Mouse (Mus musculus): ENCODE measurements around the gene Meaf6. TPM values are rescaled to one million over a fixed set of nuclear protein-coding genes. Genes with fewer than 3 reads are reported as not detected.

The Meaf6 gene
- polyA plus RNA-seq, 1 experiment = 12.7 TPM

DNA sequence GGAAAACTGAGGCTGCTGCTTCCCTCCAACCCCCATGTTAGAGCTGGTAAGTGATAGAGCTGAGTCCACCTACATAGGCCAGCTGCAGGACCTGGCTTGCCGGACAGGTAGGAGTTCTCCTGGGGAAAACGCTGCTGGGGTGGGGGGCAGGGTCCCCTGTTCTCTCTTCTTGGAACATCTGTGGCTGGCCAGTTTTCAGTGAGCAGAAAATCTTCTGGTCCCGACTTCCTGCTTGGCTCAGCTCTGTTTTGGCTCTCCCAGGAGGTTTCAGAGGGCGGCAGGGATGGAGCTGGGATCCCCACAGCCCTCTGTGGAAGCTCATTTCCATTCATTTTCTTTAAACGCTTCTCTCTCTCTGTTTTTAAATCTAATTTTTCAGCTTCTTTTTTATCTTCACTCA lies 64.5 kb downstream of the Meaf6 start:
- H3K27me3 ChIP-seq (ENCODE audit: control insufficient read depth, insufficient read depth, low read length) = no peaks in the 10 kb centered on the region
- H3K36me3 ChIP-seq (ENCODE audit: control insufficient read depth, insufficient read depth, low read length) = no peaks in the 10 kb centered on the region
- no peak overlapping the region for H3K27ac ChIP-seq (ENCODE audit: insufficient read depth, low read length)
- H3K4me3 ChIP-seq (ENCODE audit: extremely low read depth, insufficient read depth, insufficient read length) = no peak overlapping the region
- WGBS = 67% methylated on average over 5 of the region's 5 CpGs
- DNase-seq (ENCODE audit: low read depth in 1 of 2, low spot score in 2 of 2) = no peak
- H3K4me1 ChIP-seq (ENCODE audit: control insufficient read depth, insufficient read depth, insufficient read length) = no peaks in the 10 kb centered on the region
- TF ChIP-seq CTCF (IDR thresholded peaks at IDR 0.05; ENCODE audit: extremely low read depth, insufficient read depth, insufficient read length, insufficient replicate concordance) (no peak), POLR2A (IDR thresholded peaks at IDR 0.05; ENCODE audit: low read depth, low read length) (no peak)

DNA sequence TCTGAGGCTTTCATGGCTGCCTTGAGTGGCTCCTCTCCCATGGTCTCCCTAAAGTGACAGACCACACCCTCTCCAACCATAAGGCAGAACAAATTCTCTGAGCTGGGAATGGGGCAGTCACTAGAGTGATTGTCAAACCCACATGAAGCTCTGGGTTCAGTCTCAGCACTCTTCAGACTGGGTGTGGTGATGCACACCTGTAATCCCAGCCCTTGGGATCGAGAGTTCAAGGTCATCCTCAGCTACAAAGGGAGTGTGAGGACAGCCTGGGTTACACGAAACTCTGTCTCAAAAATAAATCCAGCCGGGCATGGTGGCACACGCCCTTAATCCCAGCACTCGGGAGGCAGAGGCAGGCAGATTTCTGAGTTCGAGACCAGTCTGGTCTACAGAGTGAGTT lies 67.5 kb downstream of the Meaf6 start:
- Histone ChIP-seq H3K27me3 (ENCODE audit: control insufficient read depth, insufficient read depth, low read length) (no peaks in the 10 kb centered on the region), H3K27ac (ENCODE audit: insufficient read depth, low read length) (no peak overlapping the region), H3K4me1 (ENCODE audit: control insufficient read depth, insufficient read depth, insufficient read length) (no peaks in the 10 kb centered on the region), H3K4me3 (ENCODE audit: extremely low read depth, insufficient read depth, insufficient read length) (no peak overlapping the region), H3K36me3 (ENCODE audit: control insufficient read depth, insufficient read depth, low read length) (no peaks in the 10 kb centered on the region)
- WGBS = 90% methylated on average over 6 of the region's 6 CpGs
- DNase-seq (ENCODE audit: low read depth in 1 of 2, low spot score in 2 of 2) = no peak
- TF ChIP-seq CTCF (IDR thresholded peaks at IDR 0.05; ENCODE audit: extremely low read depth, insufficient read depth, insufficient read length, insufficient replicate concordance) (no peak), POLR2A (IDR thresholded peaks at IDR 0.05; ENCODE audit: low read depth, low read length) (no peak)

DNA sequence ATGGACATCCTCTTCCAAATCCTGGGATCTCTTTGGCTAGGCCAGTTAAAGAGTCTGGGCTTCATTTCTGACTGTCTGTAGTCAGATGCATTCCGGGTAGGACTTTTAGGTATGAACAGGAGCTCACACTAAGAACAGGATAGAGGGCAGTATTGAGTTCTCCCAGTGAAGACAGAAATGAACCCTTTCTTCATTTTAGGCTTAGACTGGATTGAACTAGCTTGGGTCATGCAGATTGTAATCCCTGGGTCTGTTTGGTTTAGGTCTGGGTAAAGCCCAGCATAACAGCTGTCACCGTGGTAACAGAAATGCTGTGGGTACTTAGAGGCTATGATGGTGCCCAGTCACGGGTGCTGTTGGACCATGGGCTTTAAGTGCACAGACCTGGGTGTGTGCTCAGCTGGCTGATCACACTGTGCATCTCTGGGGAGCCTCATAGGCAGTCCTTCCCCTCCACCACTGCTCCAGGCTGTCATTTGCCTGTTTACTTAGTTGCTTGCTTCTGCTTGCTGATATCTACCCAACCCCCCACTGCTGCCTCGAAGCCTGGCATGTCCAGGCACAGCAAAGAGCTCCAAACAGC lies 68.8 kb downstream of the Meaf6 start:
- 79% methylated on average over 4 of the region's 4 CpGs for WGBS
- H3K27ac ChIP-seq (ENCODE audit: insufficient read depth, low read length) = no peak overlapping the region
- H3K27me3 ChIP-seq (ENCODE audit: control insufficient read depth, insufficient read depth, low read length) = no peaks in the 10 kb centered on the region
- H3K4me1 ChIP-seq (ENCODE audit: control insufficient read depth, insufficient read depth, insufficient read length) = no peaks in the 10 kb centered on the region
- no peak overlapping the region for H3K4me3 ChIP-seq (ENCODE audit: extremely low read depth, insufficient read depth, insufficient read length)
- no peak for DNase-seq (ENCODE audit: low read depth in 1 of 2, low spot score in 2 of 2)
- no peaks in the 10 kb centered on the region for H3K36me3 ChIP-seq (ENCODE audit: control insufficient read depth, insufficient read depth, low read length)
- TF ChIP-seq CTCF (IDR thresholded peaks at IDR 0.05; ENCODE audit: extremely low read depth, insufficient read depth, insufficient read length, insufficient replicate concordance) (no peak), POLR2A (IDR thresholded peaks at IDR 0.05; ENCODE audit: low read depth, low read length) (no peak)

DNA sequence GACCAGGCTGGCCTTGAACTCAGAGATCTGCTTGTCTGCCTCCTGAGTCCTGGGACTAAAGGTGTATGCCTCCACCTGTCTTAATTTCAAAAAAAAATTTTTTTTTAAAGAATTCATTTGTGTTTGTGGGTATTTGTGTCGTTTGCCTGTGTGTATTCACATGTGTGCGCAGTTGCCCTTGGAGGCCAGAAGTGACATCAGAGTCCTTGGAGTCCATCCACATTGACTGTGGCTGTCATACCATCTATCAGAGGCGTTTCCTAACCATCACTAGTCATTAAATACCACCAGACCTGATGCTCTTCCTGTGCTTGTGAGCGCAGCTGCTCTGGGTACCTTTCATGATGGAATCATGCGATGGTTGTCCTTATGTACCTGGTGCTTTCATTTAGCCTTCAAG lies 70.7 kb downstream of the Meaf6 start:
- WGBS = 78% methylated on average over 5 of the region's 5 CpGs
- Histone ChIP-seq H3K27ac (ENCODE audit: insufficient read depth, low read length) (no peak overlapping the region), H3K4me3 (ENCODE audit: extremely low read depth, insufficient read depth, insufficient read length) (no peak overlapping the region), H3K4me1 (ENCODE audit: control insufficient read depth, insufficient read depth, insufficient read length) (no peaks in the 10 kb centered on the region; the same call in 1 of the 2 replicates), H3K27me3 (ENCODE audit: control insufficient read depth, insufficient read depth, low read length) (no peaks in the 10 kb centered on the region), H3K36me3 (ENCODE audit: control insufficient read depth, insufficient read depth, low read length) (no peaks in the 10 kb centered on the region)
- TF ChIP-seq CTCF (IDR thresholded peaks at IDR 0.05; ENCODE audit: extremely low read depth, insufficient read depth, insufficient read length, insufficient replicate concordance) (no peak), POLR2A (IDR thresholded peaks at IDR 0.05; ENCODE audit: low read depth, low read length) (no peak)
- DNase-seq (ENCODE audit: low read depth in 1 of 2, low spot score in 2 of 2) = no peak

DNA sequence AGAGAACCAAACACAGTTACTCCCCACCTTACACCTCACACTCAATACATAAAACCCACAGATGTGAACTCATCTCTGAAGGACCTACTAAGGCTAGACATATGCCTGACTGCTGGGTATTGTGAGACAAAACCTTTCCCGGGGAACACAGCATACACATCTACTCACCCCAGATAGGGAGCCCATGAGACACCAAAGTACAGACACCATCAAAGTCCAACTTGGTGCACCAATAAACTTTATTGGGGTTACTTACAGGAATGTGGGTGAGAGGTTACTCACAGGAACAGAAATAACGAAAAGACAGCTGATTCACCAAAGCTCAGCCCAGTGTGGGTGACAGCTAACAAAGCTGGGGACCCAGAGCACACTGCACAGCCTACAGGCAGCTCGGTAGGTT lies 72.4 kb downstream of the Meaf6 start:
- Histone ChIP-seq H3K27ac (ENCODE audit: insufficient read depth, low read length) (no peak overlapping the region), H3K4me3 (ENCODE audit: extremely low read depth, insufficient read depth, insufficient read length) (no peak overlapping the region), H3K36me3 (ENCODE audit: control insufficient read depth, insufficient read depth, low read length) (no peaks in the 10 kb centered on the region), H3K27me3 (ENCODE audit: control insufficient read depth, insufficient read depth, low read length) (no peaks in the 10 kb centered on the region), H3K4me1 (ENCODE audit: control insufficient read depth, insufficient read depth, insufficient read length) (no peaks in the 10 kb centered on the region; the same call in 1 of the 2 replicates)
- no peak for DNase-seq (ENCODE audit: low read depth in 1 of 2, low spot score in 2 of 2)
- WGBS = 75% methylated on average over 3 of the region's 3 CpGs
- TF ChIP-seq POLR2A (IDR thresholded peaks at IDR 0.05; ENCODE audit: low read depth, low read length) = no peak
- no peak for TF ChIP-seq CTCF (IDR thresholded peaks at IDR 0.05; ENCODE audit: extremely low read depth, insufficient read depth, insufficient read length, insufficient replicate concordance)

DNA sequence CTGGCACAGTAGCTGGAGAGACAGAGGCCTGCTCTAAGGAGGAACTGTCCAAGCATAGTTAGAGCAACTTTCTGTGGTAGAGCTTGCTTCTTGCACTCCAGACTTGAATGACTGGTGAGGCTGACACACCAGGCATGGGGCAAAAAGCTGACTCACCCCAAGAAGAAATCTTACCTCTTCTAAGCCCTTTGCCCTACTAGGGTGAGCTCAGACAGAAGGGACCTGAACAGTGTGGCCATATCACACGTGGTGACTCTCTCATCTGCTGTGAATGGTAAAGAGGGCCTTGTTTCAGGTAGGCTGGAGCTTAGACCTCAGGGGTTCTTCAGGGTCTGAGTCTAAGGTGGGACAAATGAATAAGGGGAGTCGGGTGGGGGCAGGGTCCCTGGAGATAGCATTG lies 73.1 kb downstream of the Meaf6 start:
- WGBS = 85% methylated on average over 2 of the region's 2 CpGs
- H3K4me3 ChIP-seq (ENCODE audit: extremely low read depth, insufficient read depth, insufficient read length) = no peak overlapping the region
- H3K27ac ChIP-seq (ENCODE audit: insufficient read depth, low read length) = no peak overlapping the region
- no peak for DNase-seq (ENCODE audit: low read depth in 1 of 2, low spot score in 2 of 2)
- H3K36me3 ChIP-seq (ENCODE audit: control insufficient read depth, insufficient read depth, low read length) = no peaks in the 10 kb centered on the region
- no peaks in the 10 kb centered on the region; the same call in 1 of the 2 replicates for H3K4me1 ChIP-seq (ENCODE audit: control insufficient read depth, insufficient read depth, insufficient read length)
- no peaks in the 10 kb centered on the region for H3K27me3 ChIP-seq (ENCODE audit: control insufficient read depth, insufficient read depth, low read length)
- no peak for TF ChIP-seq CTCF (IDR thresholded peaks at IDR 0.05; ENCODE audit: extremely low read depth, insufficient read depth, insufficient read length, insufficient replicate concordance)

DNA sequence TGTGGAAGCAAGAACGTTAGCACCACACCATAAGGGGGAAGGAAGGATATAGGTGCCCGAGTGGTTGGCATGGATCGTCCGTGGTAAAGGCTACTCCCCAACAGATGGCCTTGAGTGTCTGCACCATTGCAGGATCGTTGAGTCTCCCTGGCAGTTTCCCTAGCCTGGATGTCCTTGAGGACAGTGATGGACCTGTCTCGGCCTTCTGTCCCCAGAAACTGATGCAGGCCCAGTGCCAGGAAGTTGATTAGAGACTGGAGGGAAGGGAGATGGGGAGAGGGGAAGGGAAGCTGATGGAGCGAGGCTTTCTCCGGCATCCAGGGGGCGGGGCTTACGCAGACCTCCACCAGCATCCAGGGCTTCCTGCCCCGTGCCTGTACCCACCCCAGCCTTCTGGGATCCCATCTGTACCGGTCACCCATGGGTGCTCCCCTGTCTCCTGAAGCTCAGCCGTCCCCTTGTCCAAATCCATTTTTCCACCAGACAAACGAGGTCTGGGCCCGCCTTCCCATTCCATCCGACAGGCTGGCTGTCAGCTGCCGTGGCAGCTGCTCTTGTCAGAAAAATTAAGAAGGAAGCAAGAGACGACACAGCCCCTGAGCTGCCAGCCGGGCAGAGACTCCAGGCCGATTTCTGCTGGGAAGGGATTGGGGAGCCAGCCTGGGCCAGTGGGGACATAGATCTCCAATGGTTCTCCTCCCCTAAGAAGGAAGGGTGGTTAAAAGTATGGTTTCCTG lies 73.8 kb downstream of the Meaf6 start:
- Histone ChIP-seq H3K4me3 (ENCODE audit: extremely low read depth, insufficient read depth, insufficient read length) (no peak overlapping the region), H3K27ac (ENCODE audit: insufficient read depth, low read length) (no peak overlapping the region), H3K4me1 (ENCODE audit: control insufficient read depth, insufficient read depth, insufficient read length) (no peaks in the 10 kb centered on the region; the same call in 1 of the 2 replicates), H3K27me3 (ENCODE audit: control insufficient read depth, insufficient read depth, low read length) (no peaks in the 10 kb centered on the region), H3K36me3 (ENCODE audit: control insufficient read depth, insufficient read depth, low read length) (no peaks in the 10 kb centered on the region)
- TF ChIP-seq CTCF (IDR thresholded peaks at IDR 0.05; ENCODE audit: extremely low read depth, insufficient read depth, insufficient read length, insufficient replicate concordance) (no peak), POLR2A (IDR thresholded peaks at IDR 0.05; ENCODE audit: low read depth, low read length) (no peak)
- WGBS = 82% methylated on average over 20 of the region's 20 CpGs
- no peak for DNase-seq (ENCODE audit: low read depth in 1 of 2, low spot score in 2 of 2)

All from spleen, adult 2 months (tissue).